Mouse (Mus musculus) neural tube, embryonic 14.5 days (tissue): Measurements from ENCODE around the gene Zfp292. TPM values are rescaled to one million over a fixed set of nuclear protein-coding genes. Genes with fewer than 3 reads are reported as not detected.
"Not testable (repeated sequence)": the region's sequence is repeated elsewhere in the genome, so short reads cannot be mapped to it uniquely, and the experiment has no call there.

ENCODE experiments used
- ATAC-seq: fragments of 200-750 bp; cut with Nextera tagmentation; 2 replicates; pipeline ENCODE4 v1.8.0; 2017; ENCODE audit warnings: low read depth, mild to moderate bottlenecking, moderate TSS enrichment, moderate library complexity
- H3K27ac ChIP-seq: fragments of 300-500 bp; sonication (generic); 2 replicates; pipeline ENCODE4 v1.5.1; 2014; ENCODE audit warnings: low read depth, mild to moderate bottlenecking, control low read depth, low read length, moderate library complexity, mixed read lengths
- H3K27me3 ChIP-seq: fragments of 300-500 bp; sonication (generic); 2 replicates; pipeline ENCODE4 v1.6.1; 2014; ENCODE audit warnings: low read length; ENCODE audit not compliant: control insufficient read depth, insufficient read depth
- H3K36me3 ChIP-seq: fragments of 300-500 bp; sonication (generic); 2 replicates; pipeline ENCODE4 v1.6.1; 2014; ENCODE audit warnings: low read length, mixed read lengths; ENCODE audit not compliant: control insufficient read depth, insufficient read depth
- H3K4me1 ChIP-seq: fragments of 300-500 bp; sonication (generic); 2 replicates; pipeline ENCODE4 v1.6.1; 2014; ENCODE audit warnings: low read length; ENCODE audit not compliant: control insufficient read depth, insufficient read depth
- H3K4me2 ChIP-seq: fragments of 300-500 bp; sonication (generic); 2 replicates; pipeline ENCODE4 v1.6.1; 2014; ENCODE audit warnings: mild to moderate bottlenecking, low read depth, low read length, control low read depth
- H3K4me3 ChIP-seq: fragments of 300-500 bp; sonication (generic); 2 replicates; pipeline ENCODE4 v1.5.1; 2014; ENCODE audit warnings: low read depth, low read length, control low read depth, mixed read lengths
- H3K9ac ChIP-seq: fragments of 300-500 bp; sonication (generic); replicated peaks from 2 replicates; pipeline ENCODE4 v1.6.1; 2014; ENCODE audit warnings: low read depth, mild to moderate bottlenecking, control low read depth, low read length, mixed read lengths
- H3K9me3 ChIP-seq: fragments of 300-500 bp; sonication (generic); 2 replicates; pipeline ENCODE4 v1.6.1; 2016; ENCODE audit warnings: low read length; ENCODE audit not compliant: control insufficient read depth
- WGBS: fragments of 180-500 bp; shearing (Covaris S2); extraction: QIAGEN DNeasy Blood & Tissue Kit; methylation state at CpG from one replicate; pipeline ENCODE4 v1.1.7; 2014; 5-methylcytosine and 5-hydroxymethylcytosine counted together
- polyA plus RNA-seq: library from polyadenylated mRNA; unstranded; fragments of >200 nt; fragmentation: Nextera tagmentation; extraction: Ambion mirVana; gene quantifications from 2 replicates; pipeline ENCODE4 v1.2.1, GENCODE M21; 2014

Zfp292 gene
- polyA plus RNA-seq, 1 experiment from 2014 or later, result 37.7 TPM

DNA sequence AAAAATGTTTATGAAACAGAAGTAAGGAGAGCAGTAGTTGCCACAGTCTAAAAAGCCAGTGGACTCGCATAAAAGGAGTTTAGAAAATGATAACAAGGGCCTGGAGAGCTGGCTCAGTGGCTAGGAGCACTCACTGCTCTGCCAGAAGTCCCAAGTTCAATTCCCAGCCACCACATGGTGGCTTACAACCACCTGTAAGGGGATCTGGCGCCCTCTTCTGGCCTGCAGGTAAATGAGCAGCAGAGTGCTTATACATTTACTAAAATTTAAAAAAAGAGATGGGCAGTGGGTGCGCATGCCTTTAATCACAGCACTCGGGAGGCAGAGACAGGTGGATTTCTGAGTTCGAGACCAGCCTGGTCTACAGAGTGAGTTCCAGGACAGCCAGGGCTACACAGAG lies 22.6 kb upstream of the Zfp292 start:
- 68% methylated on average over 5 of the region's 5 CpGs for WGBS
- no peaks in the 10 kb centered on the region for H3K4me1 ChIP-seq
- no peaks in the 10 kb centered on the region for H3K36me3 ChIP-seq
- no peak overlapping the region for H3K27ac ChIP-seq
- no peak overlapping the region for H3K4me2 ChIP-seq
- H3K9ac ChIP-seq, result no peak overlapping the region
- H3K4me3 ChIP-seq, result no peak overlapping the region
- no peak for ATAC-seq
- H3K27me3 ChIP-seq, result no peaks in the 10 kb centered on the region
- no peaks in the 10 kb centered on the region for H3K9me3 ChIP-seq

DNA sequence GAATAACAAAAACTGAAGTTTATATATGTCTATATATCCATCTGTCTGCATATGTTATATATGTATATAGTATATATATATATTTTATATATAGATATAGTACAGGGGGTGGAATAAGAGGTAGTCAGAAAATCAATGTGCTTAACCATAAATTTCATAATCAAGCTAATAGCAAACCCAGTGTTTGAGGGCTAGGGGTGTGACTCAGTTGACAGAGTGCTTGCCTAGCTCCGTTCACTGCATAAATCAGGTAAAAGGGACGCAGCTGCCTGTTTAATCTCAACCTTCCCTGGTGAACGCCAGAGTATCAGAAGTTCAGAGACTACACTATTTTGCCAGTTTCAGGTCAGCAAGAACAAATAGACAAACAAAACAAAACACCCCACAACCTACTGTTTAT lies 18.8 kb upstream of the Zfp292 start:
- WGBS, result 82% methylated on average over 3 of the region's 3 CpGs
- H3K9me3 ChIP-seq, ATAC-seq: not testable (repeated sequence)

DNA sequence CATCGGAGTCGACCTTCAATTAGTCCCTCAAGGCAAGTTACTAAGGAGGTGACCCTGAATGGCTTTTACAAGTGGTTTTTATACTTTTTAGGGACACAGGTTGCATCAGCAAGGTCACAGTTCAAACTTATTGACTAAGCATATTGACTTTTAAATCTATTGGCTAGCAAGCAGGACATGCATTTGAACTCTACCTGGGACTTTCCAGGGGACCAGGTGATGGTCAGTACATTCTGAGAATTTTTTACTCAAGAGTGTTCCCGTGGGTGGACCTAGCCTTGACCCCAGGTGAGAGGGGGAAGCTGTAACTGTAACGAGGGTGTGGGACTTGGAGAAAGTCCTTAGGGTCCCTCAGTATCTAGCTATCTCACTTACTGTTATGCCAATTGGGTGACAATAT lies 18.4 kb upstream of the Zfp292 start:
- Histone ChIP-seq H3K4me2 (no peak overlapping the region), H3K4me1 (no peaks in the 10 kb centered on the region), H3K27me3 (no peaks in the 10 kb centered on the region), H3K27ac (no peak overlapping the region), H3K4me3 (no peak overlapping the region), H3K36me3 (no peaks in the 10 kb centered on the region), H3K9ac (no peak overlapping the region), H3K9me3 (no peaks in the 10 kb centered on the region)
- no peak for ATAC-seq
- whole genome bisulfite sequencing, result 83% methylated on average over 4 of the region's 4 CpGs

More for the DNA sequence above, 18.8 kb upstream of the Zfp292 start:
- not testable (repeated sequence) for H3K27ac ChIP-seq, H3K4me3 ChIP-seq, H3K4me1 ChIP-seq, H3K36me3 ChIP-seq, H3K9ac ChIP-seq, H3K4me2 ChIP-seq, H3K27me3 ChIP-seq

DNA sequence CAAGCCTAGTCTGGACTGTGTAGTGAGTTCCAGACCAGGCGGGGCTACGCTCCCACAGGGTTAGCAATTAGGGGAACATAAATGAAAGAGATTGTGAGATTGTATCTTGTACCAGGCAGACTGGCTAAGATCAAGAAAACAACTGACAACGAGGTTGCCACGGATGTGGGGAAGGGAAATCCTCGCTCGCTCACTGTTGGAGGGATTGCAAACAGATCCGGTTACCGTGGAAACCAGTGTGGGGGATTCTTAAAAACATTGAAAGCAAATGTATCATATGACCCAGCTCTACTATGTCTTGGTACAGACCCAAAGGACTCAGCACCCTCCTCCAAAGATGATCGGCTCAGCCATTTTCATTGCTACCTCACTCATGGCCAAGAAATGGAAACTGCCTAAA lies 17.4 kb upstream of the Zfp292 start:
- ATAC-seq, result no peak
- no peaks in the 10 kb centered on the region for H3K36me3 ChIP-seq
- H3K4me2 ChIP-seq, result no peak overlapping the region
- no peak overlapping the region for H3K4me3 ChIP-seq
- no peak overlapping the region for H3K27ac ChIP-seq
- H3K27me3 ChIP-seq, result no peaks in the 10 kb centered on the region
- 58% methylated on average over 9 of the region's 9 CpGs for WGBS
- H3K9ac ChIP-seq, result no peak overlapping the region
- no peaks in the 10 kb centered on the region for H3K4me1 ChIP-seq
- H3K9me3 ChIP-seq, result no peaks in the 10 kb centered on the region

DNA sequence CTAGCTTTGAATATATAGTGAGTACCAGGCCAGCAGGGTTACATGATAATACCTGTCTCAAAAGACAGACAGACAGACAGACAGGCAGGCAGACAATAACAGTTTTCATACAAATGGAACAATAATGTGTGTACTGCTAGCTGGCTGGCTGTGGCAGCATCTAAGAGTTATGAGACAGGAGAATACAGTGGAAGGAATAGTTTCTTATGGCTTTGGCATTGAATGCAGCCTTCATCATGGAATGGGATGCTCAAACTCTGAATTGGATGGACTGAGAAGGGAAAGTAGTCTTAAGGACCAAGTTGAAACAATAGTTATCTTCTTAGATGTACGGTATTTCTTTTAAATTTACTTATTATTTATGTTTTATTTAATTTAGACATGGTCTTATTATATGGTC lies 16.6 kb upstream of the Zfp292 start:
- Histone ChIP-seq H3K4me3 (no peak overlapping the region), H3K4me1 (no peaks in the 10 kb centered on the region), H3K27ac (no peak overlapping the region), H3K9me3 (no peaks in the 10 kb centered on the region), H3K4me2 (no peak overlapping the region), H3K27me3 (no peaks in the 10 kb centered on the region), H3K9ac (no peak overlapping the region), H3K36me3 (no peaks in the 10 kb centered on the region)
- 92% methylated on average over 1 of the region's 1 CpGs for WGBS
- ATAC-seq, result no peak

DNA sequence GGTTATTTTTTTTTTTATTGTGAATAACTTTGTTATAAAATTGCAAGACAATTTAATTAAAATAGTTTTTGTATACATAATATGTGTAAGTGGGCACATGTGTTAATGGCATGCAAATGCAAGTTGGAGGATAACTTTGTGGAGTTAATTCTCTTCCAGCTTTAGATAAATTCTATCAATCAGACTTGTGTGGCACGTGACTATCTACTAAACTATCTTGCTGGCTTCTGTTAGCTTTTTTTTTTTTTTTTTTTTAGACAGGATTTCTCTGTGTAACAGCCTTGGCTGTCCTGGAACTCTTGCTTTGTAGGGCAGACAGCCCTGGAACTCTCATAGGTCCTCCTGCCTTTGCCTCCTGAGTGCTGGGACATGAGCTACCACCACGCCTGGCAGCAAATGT lies 15.7 kb upstream of the Zfp292 start:
- 75% methylated on average over 2 of the region's 2 CpGs for WGBS
- no peak for ATAC-seq
- H3K4me3 ChIP-seq, result no peak overlapping the region
- no peaks in the 10 kb centered on the region for H3K4me1 ChIP-seq
- H3K9ac ChIP-seq, result no peak overlapping the region
- H3K36me3 ChIP-seq, result no peaks in the 10 kb centered on the region
- no peak overlapping the region for H3K27ac ChIP-seq
- H3K9me3 ChIP-seq, result no peaks in the 10 kb centered on the region
- no peak overlapping the region for H3K4me2 ChIP-seq
- H3K27me3 ChIP-seq, result no peaks in the 10 kb centered on the region

DNA sequence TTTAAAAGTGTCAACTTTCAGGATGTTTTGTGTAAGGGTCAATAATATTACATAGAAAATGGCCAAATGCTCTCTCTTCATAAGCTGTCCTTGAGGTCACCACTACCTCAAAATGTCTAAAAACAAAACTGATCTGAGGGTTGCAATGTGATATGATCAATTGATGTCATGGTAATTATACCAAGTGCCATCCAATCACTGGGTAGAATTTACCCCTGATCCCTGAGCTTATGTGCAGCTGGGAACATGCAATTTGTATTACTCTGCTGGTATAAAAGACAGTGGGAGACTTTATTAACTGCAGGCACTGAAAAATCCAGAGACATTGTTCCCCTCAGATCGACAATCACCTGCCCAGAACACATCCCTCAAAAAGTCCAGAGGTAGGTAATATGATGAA lies 10.7 kb upstream of the Zfp292 start, which contains the start of gene Cga:
Cga (plus strand) TSS at position 301 of the 400 bp plus-strand sequence.
- Histone ChIP-seq H3K27ac (no peak within 1 kb of the TSS), H3K4me3 (no peak within 1 kb of the TSS), H3K4me2 (no peak within 1 kb of the TSS), H3K27me3 (no peaks in the 10 kb centered on the region), H3K36me3 (no peaks in the 10 kb centered on the region), H3K9me3 (no peaks in the 10 kb centered on the region), H3K9ac (no peak within 1 kb of the TSS), H3K4me1 (no peaks in the 10 kb centered on the region)
- no peak for ATAC-seq
- WGBS, result 80% methylated on average over 1 of the region's 1 CpGs

DNA sequence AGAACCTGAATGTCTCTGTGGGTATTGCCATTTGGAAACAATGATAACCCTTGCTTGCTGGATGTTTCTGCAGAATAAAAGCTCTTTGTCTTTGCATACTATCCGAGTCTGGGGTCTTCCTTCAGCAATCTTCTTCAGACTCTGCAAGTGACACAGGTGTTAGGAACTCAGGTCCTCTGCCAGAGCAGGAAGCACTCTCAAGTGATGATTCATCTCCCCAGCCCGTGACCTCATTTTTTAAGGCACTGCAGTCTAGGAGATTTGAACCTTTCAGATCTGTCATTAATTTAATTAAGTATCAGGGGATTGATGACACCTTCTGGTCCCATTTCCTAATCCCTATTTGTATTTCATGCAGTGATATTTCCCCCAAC lies 7.0 kb upstream of the Zfp292 start:
- no peak overlapping the region for H3K27ac ChIP-seq
- H3K36me3 ChIP-seq, result no peaks in the 10 kb centered on the region
- H3K9me3 ChIP-seq, result no peaks in the 10 kb centered on the region
- no peak overlapping the region for H3K4me2 ChIP-seq
- no peaks in the 10 kb centered on the region for H3K27me3 ChIP-seq
- peaks cover 4% of the 10 kb centered on the region; the same call in 1 of the 2 replicates for H3K4me1 ChIP-seq
- no peak overlapping the region for H3K4me3 ChIP-seq
- WGBS, result 28% methylated on average over 2 of the region's 2 CpGs
- no peak for ATAC-seq
- H3K9ac ChIP-seq, result no peak overlapping the region

DNA sequence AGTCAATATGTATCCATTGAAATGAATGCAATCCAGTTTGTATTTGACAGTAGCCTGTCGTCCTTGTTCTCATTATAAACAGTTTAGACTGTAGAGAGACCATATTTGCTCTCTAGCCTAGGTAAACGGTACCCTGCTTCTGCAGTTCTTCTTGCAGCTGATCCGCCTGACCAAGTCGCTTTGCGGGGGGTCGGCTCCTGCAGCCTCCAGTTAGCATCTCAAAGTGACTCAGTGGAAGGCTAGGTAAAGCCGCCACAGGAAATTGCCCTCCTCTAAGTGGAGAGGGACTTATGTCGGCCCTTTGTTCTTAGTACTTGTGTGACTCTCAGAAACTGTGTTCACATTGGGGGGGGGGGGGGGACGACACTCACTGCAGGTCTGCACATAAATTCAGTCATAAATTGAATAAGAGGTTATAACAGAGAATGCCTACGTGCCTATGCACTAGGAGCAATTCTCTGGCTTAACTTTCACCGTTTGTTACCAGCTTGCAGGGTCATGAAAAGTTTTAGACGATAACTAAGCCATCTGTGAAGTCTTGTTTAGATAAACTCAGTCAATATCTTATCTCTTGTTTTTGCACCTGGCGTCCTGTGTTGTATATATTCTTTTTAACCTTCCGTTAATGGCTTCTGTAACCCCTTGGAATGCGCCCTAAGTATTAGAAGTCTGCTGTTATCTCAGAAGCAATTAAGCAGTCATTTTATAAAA lies 6.5 kb upstream of the Zfp292 start:
- no peaks in the 10 kb centered on the region for H3K36me3 ChIP-seq
- 10% methylated on average over 15 of the region's 15 CpGs for WGBS
- H3K4me3 ChIP-seq, result no peak overlapping the region
- H3K27me3 ChIP-seq, result no peaks in the 10 kb centered on the region
- H3K9me3 ChIP-seq, result no peaks in the 10 kb centered on the region
- H3K4me1 ChIP-seq, result peaks cover 4% of the 10 kb centered on the region; the same call in 1 of the 2 replicates
- no peak for ATAC-seq
- no peak overlapping the region for H3K9ac ChIP-seq
- H3K27ac ChIP-seq, result no peak overlapping the region
- no peak overlapping the region for H3K4me2 ChIP-seq
